Mouse (Mus musculus) hindbrain, postnatal 0 days (tissue): ENCODE results near the gene Casq1. TPM values are rescaled to one million over a fixed set of nuclear protein-coding genes. Genes with fewer than 3 reads are reported as not detected.

Source experiments
- ATAC-seq: fragments of 200-750 bp; cut with Nextera tagmentation; 2 replicates; pipeline ENCODE4 v1.8.0; 2017; ENCODE audit warnings: mild to moderate bottlenecking, moderate TSS enrichment, moderate library complexity
- DNase-seq: peaks from one replicate; pipeline ENCODE4 v3.0.0-alpha.2; 2015; ENCODE audit warnings: low spot score
- H3K27ac ChIP-seq: fragments of 300-500 bp; sonication (generic); 2 replicates; pipeline ENCODE4 v1.5.1; 2014; ENCODE audit warnings: mild to moderate bottlenecking
- H3K27me3 ChIP-seq: fragments of 300-500 bp; sonication (generic); 2 replicates; pipeline ENCODE4 v1.6.1; 2014; ENCODE audit warnings: low read length, mixed read lengths; ENCODE audit not compliant: insufficient read depth
- H3K36me3 ChIP-seq: fragments of 300-500 bp; sonication (generic); 2 replicates; pipeline ENCODE4 v1.6.1; 2014; ENCODE audit warnings: low read length, mixed read lengths; ENCODE audit not compliant: insufficient read depth
- H3K4me1 ChIP-seq: fragments of 300-500 bp; sonication (generic); 2 replicates; pipeline ENCODE4 v1.6.1; 2014; ENCODE audit warnings: antibody characterized with exemption, low read length, mixed read lengths; ENCODE audit not compliant: insufficient read depth
- H3K4me2 ChIP-seq: fragments of 300-500 bp; sonication (generic); 2 replicates; pipeline ENCODE4 v1.6.1; 2014; ENCODE audit warnings: low read depth, mild to moderate bottlenecking, low read length, moderate library complexity, mixed read lengths
- H3K4me3 ChIP-seq: fragments of 300-500 bp; sonication (generic); 2 replicates; pipeline ENCODE4 v1.5.1; 2014; ENCODE audit warnings: low read length
- H3K9ac ChIP-seq: fragments of 300-500 bp; sonication (generic); replicated peaks from 2 replicates; pipeline ENCODE4 v1.6.1; 2014; ENCODE audit warnings: mild to moderate bottlenecking, low read length, moderate library complexity, mixed read lengths
- H3K9me3 ChIP-seq: fragments of 300-500 bp; sonication (generic); 2 replicates; pipeline ENCODE4 v1.6.1; 2016; ENCODE audit warnings: low read length, mixed read lengths
- CTCF ChIP-seq: IDR thresholded peaks from 2 replicates; pipeline ENCODE4 v1.5.1; 2016; ENCODE audit warnings: antibody characterized with exemption, control low read depth, low read depth
- WGBS: fragments of 180-500 bp; shearing (Covaris S2); extraction: QIAGEN DNeasy Blood & Tissue Kit; methylation state at CpG from one replicate; pipeline ENCODE4 v1.1.7; 2014; 5-methylcytosine and 5-hydroxymethylcytosine counted together
- polyA plus RNA-seq: library from polyadenylated mRNA; unstranded; fragments of >200 nt; fragmentation: Nextera tagmentation; extraction: Ambion mirVana; gene quantifications from 2 replicates; pipeline ENCODE4 v1.2.1, GENCODE M21; 2015
- total RNA-seq: library from RNA; depleted of rRNA; stranded (reverse); fragments of >200 nt; gene quantifications from 2 replicates; pipeline ENCODE4 v1.2.3, GENCODE M21; 2014

Gene Casq1
- total and polyA plus RNA-seq, 2 experiments from 2014 or later, result 0.78 to 1.7 TPM

DNA sequence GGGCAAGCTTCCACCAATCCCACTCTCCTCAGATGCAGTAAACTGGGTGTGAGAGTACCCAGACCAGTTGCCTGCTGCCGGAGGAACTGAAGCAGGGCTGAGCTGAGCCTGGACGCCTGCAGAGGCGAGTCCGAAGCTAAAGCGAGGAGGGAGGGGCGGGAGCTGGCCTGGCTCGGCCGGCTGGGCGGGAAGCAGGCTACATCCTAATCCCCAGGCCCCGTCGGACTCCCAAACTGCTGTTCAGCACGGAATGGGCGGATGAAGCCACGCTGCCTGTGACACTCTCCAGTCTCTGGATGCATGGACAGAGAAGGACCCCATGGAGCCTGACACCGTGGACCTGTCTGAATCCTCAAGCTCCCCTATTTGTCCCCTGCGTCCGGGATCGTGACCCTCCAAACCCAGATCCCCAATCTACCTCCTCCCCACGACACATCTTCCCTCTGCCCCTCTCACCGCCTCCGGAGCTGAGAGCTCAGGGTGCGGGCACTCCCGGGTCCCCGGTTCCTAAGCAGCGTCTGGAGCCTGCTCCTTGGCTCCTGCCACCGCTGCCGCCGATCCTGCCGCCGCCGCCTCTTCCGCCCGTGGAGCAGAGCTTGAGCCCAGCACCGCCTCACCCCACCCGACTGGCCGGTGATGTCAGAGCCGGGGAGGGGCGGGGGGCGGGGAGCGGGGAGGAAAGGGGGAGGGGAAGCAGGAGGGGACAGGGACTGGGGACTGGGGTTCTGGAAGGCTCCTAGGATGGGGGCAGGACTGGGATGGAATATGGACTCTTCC lies 13.3 kb downstream of the Casq1 start, which contains the start of gene Pea15a:
Gene Pea15a (minus strand): TSS at position 664 of the 777 bp plus-strand sequence.
- TF ChIP-seq CTCF, result no peak
- Histone ChIP-seq H3K9me3 (no peaks in the 10 kb centered on the region), H3K27me3 (no peaks in the 10 kb centered on the region), H3K27ac (peak within 1 kb of the TSS; percentile 98), H3K4me1 (peaks cover 49% of the 10 kb centered on the region), H3K9ac (peak within 1 kb of the TSS; percentile 95), H3K36me3 (no peaks in the 10 kb centered on the region), H3K4me3 (peak within 1 kb of the TSS; percentile 77), H3K4me2 (peak within 1 kb of the TSS; percentile 95)
- under 1% methylated on average over 38 of the region's 40 CpGs for WGBS
- peak; percentile 75 for ATAC-seq
- DNase-seq, result peak; percentile 87

DNA sequence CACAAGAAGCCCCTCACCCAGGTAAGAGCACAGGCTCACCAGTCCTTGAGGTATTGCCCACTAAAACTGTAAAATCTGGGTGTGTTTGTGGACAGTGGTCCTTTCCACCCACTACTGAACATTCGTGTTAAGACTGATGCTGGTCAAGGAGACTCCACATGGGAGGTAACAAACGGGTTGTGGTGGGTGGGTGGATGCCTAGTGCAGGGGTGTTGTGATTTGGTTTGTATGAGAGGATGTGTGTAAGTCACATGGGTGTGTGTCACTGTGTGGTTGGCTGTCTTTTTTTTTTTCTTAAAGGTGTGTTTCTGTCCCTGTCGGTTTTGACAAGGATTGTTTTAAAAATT lies 14.0 kb downstream of the Casq1 start:
- peak; percentile 24; the same call in 1 of the 2 replicates for ATAC-seq
- peak overlapping the region; percentile 95 for H3K9ac ChIP-seq
- peak overlapping the region; percentile 98 for H3K27ac ChIP-seq
- H3K36me3 ChIP-seq, result no peaks in the 10 kb centered on the region
- WGBS, result 0% methylated on average over 3 of the region's 3 CpGs
- no peak for TF ChIP-seq CTCF
- peak; percentile 46 for DNase-seq
- no peaks in the 10 kb centered on the region for H3K27me3 ChIP-seq
- peak overlapping the region; percentile 77 for H3K4me3 ChIP-seq
- H3K4me2 ChIP-seq, result peak overlapping the region; percentile 95
- peaks cover 54% of the 10 kb centered on the region for H3K4me1 ChIP-seq
- H3K9me3 ChIP-seq, result no peaks in the 10 kb centered on the region

DNA sequence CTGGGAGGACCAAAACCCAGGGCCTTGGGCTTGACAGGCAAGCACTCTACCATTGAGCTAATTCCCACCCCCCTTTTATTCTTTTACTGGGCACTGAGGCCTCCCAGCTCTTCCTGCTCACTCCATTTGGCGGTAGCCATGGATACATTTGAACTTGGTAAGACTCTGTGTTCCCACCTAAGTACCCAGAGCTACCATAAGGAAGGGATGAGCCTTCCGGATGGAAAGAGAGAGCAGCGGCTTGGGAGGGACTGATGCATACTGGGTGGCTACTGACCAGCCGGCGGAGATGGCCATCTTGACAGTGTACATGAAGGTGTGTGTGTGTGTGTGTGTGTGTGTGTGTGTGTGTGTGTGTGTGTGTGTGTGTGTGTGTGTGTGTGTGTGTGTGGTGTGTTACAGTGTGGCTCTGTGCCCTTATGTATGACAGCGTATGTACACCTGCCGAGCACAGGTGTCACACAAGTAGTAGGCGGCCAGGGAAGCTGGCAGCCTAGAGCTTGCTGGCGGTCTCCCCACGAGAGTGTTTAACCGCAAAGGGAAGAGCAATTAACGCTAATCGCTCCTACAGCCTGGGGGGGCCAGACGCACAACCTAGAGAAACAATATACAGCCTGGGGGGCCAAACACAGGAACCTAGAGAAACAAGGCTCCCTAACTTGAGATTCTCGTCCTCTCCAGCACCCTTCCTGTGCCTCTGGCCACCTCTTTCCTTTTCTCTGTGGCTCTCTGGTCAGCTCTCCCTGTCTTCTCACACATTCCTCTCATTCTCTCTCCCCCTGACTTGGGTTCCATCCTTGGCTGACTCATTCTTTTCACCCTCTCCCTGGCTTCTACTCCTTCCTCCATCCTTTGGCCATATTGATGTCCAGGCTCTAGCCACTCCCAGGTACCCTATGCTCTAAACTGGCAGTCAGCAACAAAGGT lies 14.6 kb downstream of the Casq1 start:
- Histone ChIP-seq H3K9me3 (no peaks in the 10 kb centered on the region), H3K36me3 (peaks cover 3% of the 10 kb centered on the region; the same call in 1 of the 2 replicates), H3K4me2 (peak overlapping the region; percentile 95), H3K4me1 (peaks cover 59% of the 10 kb centered on the region), H3K9ac (peak overlapping the region; percentile 95), H3K27ac (peak overlapping the region; percentile 98), H3K27me3 (no peaks in the 10 kb centered on the region), H3K4me3 (peak overlapping the region; percentile 77)
- peak; percentile 1; the same call in 1 of the 2 replicates for ATAC-seq
- DNase-seq, result peak; percentile 65
- no peak for TF ChIP-seq CTCF
- WGBS, result 11% methylated on average over 15 of the region's 15 CpGs

GRCm38 (mm10) chr1:172204033-172204813 lies 15.4 kb downstream of the Casq1 start:
- DNase-seq (peak; percentile 29), ATAC-seq (no peak)
- H3K4me2 ChIP-seq, result peak overlapping the region; percentile 95
- H3K27me3 ChIP-seq, result no peaks in the 10 kb centered on the region
- peak overlapping the region; percentile 95 for H3K9ac ChIP-seq
- TF ChIP-seq CTCF, result no peak
- peak overlapping the region; percentile 98 for H3K27ac ChIP-seq
- H3K4me3 ChIP-seq, result peak overlapping the region; percentile 77
- WGBS, result 9% methylated on average over 9 of the region's 9 CpGs
- peaks cover 62% of the 10 kb centered on the region for H3K4me1 ChIP-seq
- peaks cover 11% of the 10 kb centered on the region for H3K36me3 ChIP-seq
- H3K9me3 ChIP-seq, result no peaks in the 10 kb centered on the region

DNA sequence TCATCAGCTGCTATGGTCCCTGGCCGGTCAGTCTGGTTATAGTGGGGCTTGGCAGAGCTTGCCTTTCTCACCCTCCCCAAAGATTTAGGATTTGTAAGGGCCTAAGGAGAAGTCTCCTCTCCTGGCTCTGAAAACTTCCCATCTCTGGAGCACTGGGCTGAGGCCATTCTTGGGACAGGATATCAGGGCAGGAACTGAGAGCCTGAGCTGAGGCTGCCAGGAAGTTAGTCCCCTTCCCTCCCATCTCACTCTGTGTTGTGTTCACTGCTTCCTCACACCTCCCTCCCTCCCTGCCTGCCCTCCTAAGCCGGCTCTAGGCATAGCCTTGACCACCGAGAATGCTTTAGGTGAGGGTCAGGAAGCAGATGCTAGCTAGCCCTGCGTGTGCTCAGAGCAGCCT lies 16.1 kb downstream of the Casq1 start:
- H3K4me1 ChIP-seq, result peaks cover 62% of the 10 kb centered on the region
- peaks cover 11% of the 10 kb centered on the region for H3K36me3 ChIP-seq
- peak overlapping the region; percentile 98 for H3K27ac ChIP-seq
- peak overlapping the region; percentile 95 for H3K4me2 ChIP-seq
- 11% methylated on average over 4 of the region's 4 CpGs for WGBS
- DNase-seq (no peak), ATAC-seq (no peak)
- H3K9me3 ChIP-seq, result no peaks in the 10 kb centered on the region
- H3K4me3 ChIP-seq, result peak overlapping the region; percentile 77; the same call in 1 of the 2 replicates
- peak overlapping the region; percentile 95 for H3K9ac ChIP-seq
- no peaks in the 10 kb centered on the region for H3K27me3 ChIP-seq
- TF ChIP-seq CTCF, result no peak
